Mouse (Mus musculus) mesoderm, embryonic 11.5 days (tissue): ENCODE measurements around the gene Npvf.

ENCODE experiments used
- DNase-seq: peaks from one replicate; pipeline ENCODE4 v3.0.0-alpha.2; 2012; ENCODE audit warnings: low read depth, low spot score

Npvf gene

GRCm38 (mm10) chr6:50654356-50654755 lies at the start of gene Npvf:
Gene Npvf, minus strand, starts transcription at chr6:50654439.
- DNase-seq: no peak

- DNase-seq: no peak
Observed at GRCm38 (mm10) chr6:50689121-50689815, 35.0 kb upstream of the Npvf start.

GRCm38 (mm10) chr6:50684646-50685415 lies 30.6 kb upstream of the Npvf start:
- no peak for DNase-seq

- DNase-seq: no peak
Observed at GRCm38 (mm10) chr6:50681491-50681890, 27.3 kb upstream of the Npvf start.

GRCm38 (mm10) chr6:50680224-50681215 lies 26.3 kb upstream of the Npvf start:
- no peak for DNase-seq

- no peak for DNase-seq
Observed at GRCm38 (mm10) chr6:50679486-50679828, 25.2 kb upstream of the Npvf start.

GRCm38 (mm10) chr6:50678826-50679485 lies 24.7 kb upstream of the Npvf start:
- DNase-seq: peak; percentile 84

GRCm38 (mm10) chr6:50671191-50671590 lies 17.0 kb upstream of the Npvf start:
- DNase-seq: no peak

GRCm38 (mm10) chr6:50666937-50667336 lies 12.7 kb upstream of the Npvf start:
- no peak for DNase-seq

- DNase-seq: no peak
Observed at GRCm38 (mm10) chr6:50665020-50665419, 10.8 kb upstream of the Npvf start.

- DNase-seq: no peak
Observed at GRCm38 (mm10) chr6:50664193-50664592, 10.0 kb upstream of the Npvf start.

GRCm38 (mm10) chr6:50662925-50663583 lies 8.8 kb upstream of the Npvf start:
- DNase-seq: no peak

GRCm38 (mm10) chr6:50661729-50662128 lies 7.5 kb upstream of the Npvf start:
- no peak for DNase-seq

GRCm38 (mm10) chr6:50658466-50658865 lies 4.2 kb upstream of the Npvf start:
- no peak for DNase-seq

- no peak for DNase-seq
Observed at GRCm38 (mm10) chr6:50658018-50658417, 3.8 kb upstream of the Npvf start.

- no peak for DNase-seq
Observed at GRCm38 (mm10) chr6:50656426-50656825, 2.2 kb upstream of the Npvf start.

GRCm38 (mm10) chr6:50655925-50656324 lies 1.7 kb upstream of the Npvf start:
- peak; percentile 23 for DNase-seq

- DNase-seq: no peak
Observed at GRCm38 (mm10) chr6:50647656-50648055, 6.6 kb downstream of the Npvf start.

- DNase-seq: no peak
Observed at GRCm38 (mm10) chr6:50646659-50647058, 7.6 kb downstream of the Npvf start.

GRCm38 (mm10) chr6:50644701-50645100 lies 9.5 kb downstream of the Npvf start:
- DNase-seq: no peak

- DNase-seq: no peak
Observed at GRCm38 (mm10) chr6:50641898-50642297, 12.3 kb downstream of the Npvf start.
